13 mouse cellular contexts compared by ENCODE assay signal in genomic region chr15:92752167-92752566, GRCm38 (mm10).
DNase-seq lines count a peak whose midpoint lies in the region; ATAC-seq and TF ChIP-seq lines count a peak whose summit lies in the region.
"Had no signal": no experiment of that assay in that cellular context is flagged by ENCODE, and none has a peak within 500 bp of the region (broad histone marks: within the 10 kb centered on the region; RNA-seq: fewer than 3 reads in every experiment).

No protein-coding gene starts in this region.

- TF ChIP-seq CTCF in layer of hippocampus, adult 2 months (conservative IDR thresholded peaks at IDR 0.05), result no peak
- TF ChIP-seq CTCF in midbrain, postnatal 0 days (IDR thresholded peaks at IDR 0.05), result no peak

- no peaks in the 10 kb centered on the region for H3K27me3 ChIP-seq in hindbrain, embryonic 12.5 days
- H3K27me3 ChIP-seq in midbrain, postnatal 0 days (ENCODE audit: insufficient read depth, low read length), result no peaks in the 10 kb centered on the region
- no peaks in the 10 kb centered on the region for H3K27me3 ChIP-seq in intestine, embryonic 16.5 days (replicated peaks; ENCODE audit: control insufficient read depth, insufficient read depth, low read length)

- DNase-seq in layer of hippocampus, adult 2 months (ENCODE audit: low spot score in 2 of 2), result no peak
- no peak for DNase-seq in layer of hippocampus, postnatal 10 days (ENCODE audit: low spot score in 2 of 2)
- peak; percentile 20 for DNase-seq in Muller cell, postnatal 12 days (ENCODE audit: inconsistent ontology term)
- peak; percentile 40 for DNase-seq in midbrain, postnatal 0 days (ENCODE audit: low spot score)
- DNase-seq in natural killer cell, adult 2 months (ENCODE audit: low spot score in 2 of 2), result no peak
- DNase-seq: cerebellum, adult 18-20 months; kidney, postnatal 10 days; layer of hippocampus, adult 9-11 months; liver; right cerebral cortex, postnatal 25 days had no signal

- 65% methylated on average over 17 of the region's 17 CpGs for WGBS in hindbrain, embryonic 12.5 days
- 78% methylated on average over 17 of the region's 17 CpGs for WGBS in midbrain, postnatal 0 days
- 63% methylated on average over 17 of the region's 17 CpGs for WGBS in intestine, embryonic 16.5 days

- no peaks in the 10 kb centered on the region for H3K36me3 ChIP-seq in hindbrain, embryonic 12.5 days
- H3K36me3 ChIP-seq in midbrain, postnatal 0 days (ENCODE audit: insufficient read depth, low read length), result no peaks in the 10 kb centered on the region
- no peaks in the 10 kb centered on the region for H3K36me3 ChIP-seq in intestine, embryonic 16.5 days (ENCODE audit: control insufficient read depth, insufficient read depth, low read length)

- H3K9me3 ChIP-seq in hindbrain, embryonic 12.5 days (replicated peaks), result no peaks in the 10 kb centered on the region
- no peaks in the 10 kb centered on the region for H3K9me3 ChIP-seq in midbrain, postnatal 0 days (ENCODE audit: low read length)
- H3K9me3 ChIP-seq in intestine, embryonic 16.5 days (ENCODE audit: control insufficient read depth, low read length), result no peaks in the 10 kb centered on the region

- H3K4me3 ChIP-seq in layer of hippocampus, adult 2 months, result peak overlapping the region; percentile 11; the same call in 1 of the 2 replicates
- no peak overlapping the region for H3K4me3 ChIP-seq in hindbrain, embryonic 12.5 days
- 0 out of 2 replicates have a peak overlapping the region, but pooled peaks have one; percentile 6 for H3K4me3 ChIP-seq in midbrain, postnatal 0 days (ENCODE audit: low read depth, low read length)
- no peak overlapping the region for H3K4me3 ChIP-seq in intestine, embryonic 16.5 days (ENCODE audit: low read length)

- H3K4me1 ChIP-seq in hindbrain, embryonic 12.5 days, result no peaks in the 10 kb centered on the region
- 0 out of 2 replicates have a peak, but pooled peaks cover 2% of the 10 kb centered on the region for H3K4me1 ChIP-seq in midbrain, postnatal 0 days (ENCODE audit: insufficient read depth, low read length)
- no peaks in the 10 kb centered on the region for H3K4me1 ChIP-seq in intestine, embryonic 16.5 days (ENCODE audit: control insufficient read depth, insufficient read depth, low read length)

- H3K9ac ChIP-seq in hindbrain, embryonic 12.5 days, result no peak overlapping the region
- no peak overlapping the region for H3K9ac ChIP-seq in midbrain, postnatal 0 days (replicated peaks; ENCODE audit: low read length, poor library complexity, severe bottlenecking)
- H3K9ac ChIP-seq in intestine, embryonic 16.5 days (ENCODE audit: low read depth, low read length), result no peak overlapping the region

- ATAC-seq in hindbrain, embryonic 12.5 days (ENCODE audit: low FRiP score), result peak; percentile 83
- ATAC-seq in midbrain, postnatal 0 days (ENCODE audit: low FRiP score), result no peak
- ATAC-seq in intestine, embryonic 16.5 days, result no peak
- ATAC-seq: intestine, postnatal 0 days had no signal

- no peak overlapping the region for H3K27ac ChIP-seq in layer of hippocampus, adult 2 months
- H3K27ac ChIP-seq in hindbrain, embryonic 12.5 days, result peak overlapping the region; percentile 69
- no peak overlapping the region for H3K27ac ChIP-seq in midbrain, postnatal 0 days (ENCODE audit: low read depth, low read length)
- H3K27ac ChIP-seq in intestine, embryonic 16.5 days (ENCODE audit: low read length), result no peak overlapping the region

- H3K4me2 ChIP-seq in hindbrain, embryonic 12.5 days (replicated peaks), result peak overlapping the region; percentile 30
- peak overlapping the region; percentile 4 for H3K4me2 ChIP-seq in midbrain, postnatal 0 days (ENCODE audit: low read depth, low read length, poor library complexity, severe bottlenecking)
- no peak overlapping the region for H3K4me2 ChIP-seq in intestine, embryonic 16.5 days (ENCODE audit: low read depth, low read length)

Comparison
In these comparisons a context has a peak if more than half of its experiments do, and no peak if none do; other contexts are left out.
1. DNase-seq: peak in Muller cell, postnatal 12 days (single experiment) and midbrain, postnatal 0 days (single experiment); none in layer of hippocampus, adult 2 months (0 of 2), layer of hippocampus, postnatal 10 days (0 of 2) and natural killer cell, adult 2 months (0 of 2).
2. H3K4me3 ChIP-seq: peak in layer of hippocampus, adult 2 months (single experiment) and midbrain, postnatal 0 days (single experiment); none in hindbrain, embryonic 12.5 days (single experiment) and intestine, embryonic 16.5 days (single experiment).